Mouse (Mus musculus): ENCODE data around the gene Leng8. TPM values are rescaled to one million over a fixed set of nuclear protein-coding genes. Genes with fewer than 3 reads are reported as not detected.

Leng8 gene
- polyA plus RNA-seq, 1 experiment = 188 TPM

GRCm38 (mm10) chr7:4150811-4151221 lies 14.0 kb downstream of the Leng8 start:
- no peak for TF ChIP-seq GATA1 (IDR thresholded peaks at IDR 0.05; ENCODE audit: low read length)

- TF ChIP-seq GATA1 (IDR thresholded peaks at IDR 0.05; ENCODE audit: low read length) = no peak
Observed at GRCm38 (mm10) chr7:4151241-4151640, 14.4 kb downstream of the Leng8 start.

- TF ChIP-seq GATA1 (IDR thresholded peaks at IDR 0.05; ENCODE audit: low read length) = no peak
Observed at GRCm38 (mm10) chr7:4154356-4154755, 17.5 kb downstream of the Leng8 start.

GRCm38 (mm10) chr7:4154976-4155375 lies 18.1 kb downstream of the Leng8 start:
- TF ChIP-seq GATA1 (IDR thresholded peaks at IDR 0.05; ENCODE audit: low read length) = no peak

GRCm38 (mm10) chr7:4163571-4164072 lies 26.8 kb downstream of the Leng8 start:
- TF ChIP-seq GATA1 (IDR thresholded peaks at IDR 0.05; ENCODE audit: low read length) = no peak

- no peak for TF ChIP-seq GATA1 (IDR thresholded peaks at IDR 0.05; ENCODE audit: low read length)
Observed at GRCm38 (mm10) chr7:4164090-4164910, 27.5 kb downstream of the Leng8 start, which contains the start of gene Cdc42ep5. Gene Cdc42ep5, minus strand, starts transcription at chr7:4164860.

- TF ChIP-seq GATA1 (IDR thresholded peaks at IDR 0.05; ENCODE audit: low read length) = no peak
Observed at GRCm38 (mm10) chr7:4165286-4165685, 28.4 kb downstream of the Leng8 start.

GRCm38 (mm10) chr7:4167098-4167497 lies 30.3 kb downstream of the Leng8 start:
- no peak for TF ChIP-seq GATA1 (IDR thresholded peaks at IDR 0.05; ENCODE audit: low read length)

GRCm38 (mm10) chr7:4170193-4170938 lies 33.5 kb downstream of the Leng8 start:
- no peak for TF ChIP-seq GATA1 (IDR thresholded peaks at IDR 0.05; ENCODE audit: low read length)

GRCm38 (mm10) chr7:4178438-4178837 lies 41.6 kb downstream of the Leng8 start:
- no peak for TF ChIP-seq GATA1 (IDR thresholded peaks at IDR 0.05; ENCODE audit: low read length)

Other genes with a start within 250 kb of the Leng8 start
- gene Gm14548, start 238.9 kb upstream of the Leng8 start, polyA plus RNA-seq (2012) = not detected in 2 replicates
- gene Lilra6, start 221.5 kb upstream of the Leng8 start, polyA plus RNA-seq (2012) = not detected in 2 replicates
- 0.01 TPM in 1 of 2 replicates, not detected in the other for gene Lair1, start 73.8 kb upstream of the Leng8 start, polyA plus RNA-seq (2012)
- gene Ttyh1, start 17.6 kb upstream of the Leng8 start, polyA plus RNA-seq (2012) = not detected in 2 replicates
- 3.7 and 5.7 TPM in 2 replicates for gene Leng9, start 13.3 kb downstream of the Leng8 start, polyA plus RNA-seq (2012)
- gene Cdc42ep5, start 27.8 kb downstream of the Leng8 start, polyA plus RNA-seq (2012) = 10.8 and 14.3 TPM in 2 replicates
- not detected in 2 replicates for gene Lilra5, start 100.7 kb downstream of the Leng8 start, polyA plus RNA-seq (2012)
- not detected in 2 replicates for gene Ncr1, start 200.7 kb downstream of the Leng8 start, polyA plus RNA-seq (2012)